Mouse (Mus musculus) c-Kit-positive CD71-positive TER-119-negative erythroid progenitor cells, embryonic 14.5 days (primary cell): ENCODE data around the gene Got1.

Experiments used
- DNase-seq: peaks from one replicate; pipeline ENCODE4 v3.0.0-alpha.2; 2013; ENCODE audit warnings: low read depth

The Got1 gene

GRCm38 (mm10) chr19:43479431-43479830 is 45.0 kb downstream of the Got1 start:
- no peak for DNase-seq

- DNase-seq = peak; percentile 53
Measured at GRCm38 (mm10) chr19:43478891-43479290, 45.5 kb downstream of the Got1 start.

GRCm38 (mm10) chr19:43477436-43477835 is 47.0 kb downstream of the Got1 start:
- DNase-seq = no peak

- DNase-seq = no peak
Measured at GRCm38 (mm10) chr19:43476063-43476462, 48.3 kb downstream of the Got1 start.

- DNase-seq = no peak
Measured at GRCm38 (mm10) chr19:43475642-43476041, 48.8 kb downstream of the Got1 start.

- DNase-seq = no peak
Measured at GRCm38 (mm10) chr19:43472781-43473180, 51.6 kb downstream of the Got1 start.

- no peak for DNase-seq
Measured at GRCm38 (mm10) chr19:43472331-43472730, 52.1 kb downstream of the Got1 start.

GRCm38 (mm10) chr19:43469333-43469732 is 55.1 kb downstream of the Got1 start:
- DNase-seq = no peak

GRCm38 (mm10) chr19:43467927-43468685 is 56.3 kb downstream of the Got1 start:
- DNase-seq = no peak

GRCm38 (mm10) chr19:43465601-43466255 is 58.7 kb downstream of the Got1 start:
- no peak for DNase-seq

- DNase-seq = no peak
Measured at GRCm38 (mm10) chr19:43465076-43465475, 59.3 kb downstream of the Got1 start.

GRCm38 (mm10) chr19:43464294-43464687 is 60.1 kb downstream of the Got1 start:
- no peak for DNase-seq

GRCm38 (mm10) chr19:43463546-43464293 is 60.7 kb downstream of the Got1 start:
- DNase-seq = no peak

- DNase-seq = no peak
Measured at GRCm38 (mm10) chr19:43462141-43462540, 62.3 kb downstream of the Got1 start.

- DNase-seq = no peak
Measured at GRCm38 (mm10) chr19:43460481-43460880, 63.9 kb downstream of the Got1 start.

GRCm38 (mm10) chr19:43459948-43460347 is 64.5 kb downstream of the Got1 start:
- DNase-seq = no peak

GRCm38 (mm10) chr19:43453025-43453424 is 71.4 kb downstream of the Got1 start:
- DNase-seq = peak; percentile 57

- DNase-seq = no peak
Measured at GRCm38 (mm10) chr19:43452176-43452575, 72.2 kb downstream of the Got1 start.

- DNase-seq = no peak
Measured at GRCm38 (mm10) chr19:43451563-43451962, 72.8 kb downstream of the Got1 start.
